Mouse (Mus musculus) retina, postnatal 7 days (tissue): ENCODE results near the gene Pam.

Source experiments
- DNase-seq: peaks from one replicate; pipeline ENCODE4 v3.0.0-alpha.2; 2012; ENCODE audit warnings: low read depth, low spot score

The Pam gene

DNA sequence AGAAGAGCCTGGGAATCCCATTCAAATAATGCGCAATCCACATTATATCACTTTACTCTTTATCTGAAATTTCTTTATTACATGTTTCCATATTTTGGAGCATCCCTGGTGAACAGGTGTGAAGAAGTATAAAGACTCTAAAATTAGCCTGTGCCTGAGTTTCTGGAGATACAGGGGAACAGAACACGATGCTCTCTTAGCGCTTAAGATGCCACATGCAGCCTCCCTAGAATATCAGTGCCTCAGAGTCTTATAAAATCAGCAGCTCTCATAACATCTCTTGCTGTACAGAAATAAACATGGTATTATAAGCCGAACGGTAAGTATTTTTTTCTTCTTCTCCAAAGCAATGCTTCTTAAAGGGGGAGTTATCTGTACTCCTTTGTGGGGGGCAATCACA is 267.4 kb downstream of the Pam start:
- DNase-seq = no peak

GRCm38 (mm10) chr1:97827566-97827965 is 267.9 kb downstream of the Pam start:
- DNase-seq = no peak

- no peak for DNase-seq
Observed at GRCm38 (mm10) chr1:97822904-97823303, 272.5 kb downstream of the Pam start.

DNA sequence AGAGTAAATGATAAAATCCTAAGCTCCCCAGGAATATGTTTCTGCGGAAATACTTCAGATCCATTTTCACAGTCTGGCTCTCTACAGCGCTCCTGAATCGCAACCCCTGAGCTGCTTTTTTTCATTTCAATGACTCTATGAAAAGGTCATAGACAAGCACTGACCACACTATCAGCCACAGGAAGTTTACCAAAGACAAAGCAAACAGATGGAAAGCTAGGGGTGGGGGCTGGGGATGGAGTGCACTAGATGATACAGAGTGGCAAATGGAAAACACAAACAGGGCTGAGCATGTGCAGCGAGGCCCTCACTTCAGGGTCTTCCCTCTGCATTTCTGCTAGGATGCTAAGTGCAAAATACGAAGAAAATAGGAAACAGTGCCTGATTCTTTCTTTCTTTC is 273.2 kb downstream of the Pam start:
- no peak for DNase-seq

GRCm38 (mm10) chr1:97821282-97821681 is 274.2 kb downstream of the Pam start:
- DNase-seq = no peak

- peak; percentile 41 for DNase-seq
Observed at GRCm38 (mm10) chr1:97809255-97809912, 286.1 kb downstream of the Pam start.

- DNase-seq = no peak
Observed at GRCm38 (mm10) chr1:97804520-97804919, 290.9 kb downstream of the Pam start.

GRCm38 (mm10) chr1:97802207-97802902 is 293.1 kb downstream of the Pam start:
- peak; percentile 20 for DNase-seq

DNA sequence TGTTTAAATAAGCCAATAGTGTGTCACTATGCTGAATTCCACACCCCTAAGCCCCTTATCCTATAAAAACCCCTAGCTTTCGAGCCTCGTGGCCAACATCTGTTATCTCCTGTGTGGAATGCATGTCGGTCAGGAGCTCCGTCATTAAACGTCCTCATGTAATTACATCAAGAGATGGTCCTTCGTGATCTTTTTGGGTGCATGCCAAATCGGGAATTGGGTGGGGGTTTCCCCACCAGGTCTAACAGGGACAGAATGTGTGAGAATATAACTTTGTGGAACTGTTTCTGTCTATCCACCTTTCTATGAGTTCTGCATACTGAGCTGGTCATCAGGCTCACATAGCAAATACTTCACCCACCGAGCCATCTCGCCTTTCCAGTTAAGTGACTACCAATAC is 299.5 kb downstream of the Pam start:
- no peak for DNase-seq

DNA sequence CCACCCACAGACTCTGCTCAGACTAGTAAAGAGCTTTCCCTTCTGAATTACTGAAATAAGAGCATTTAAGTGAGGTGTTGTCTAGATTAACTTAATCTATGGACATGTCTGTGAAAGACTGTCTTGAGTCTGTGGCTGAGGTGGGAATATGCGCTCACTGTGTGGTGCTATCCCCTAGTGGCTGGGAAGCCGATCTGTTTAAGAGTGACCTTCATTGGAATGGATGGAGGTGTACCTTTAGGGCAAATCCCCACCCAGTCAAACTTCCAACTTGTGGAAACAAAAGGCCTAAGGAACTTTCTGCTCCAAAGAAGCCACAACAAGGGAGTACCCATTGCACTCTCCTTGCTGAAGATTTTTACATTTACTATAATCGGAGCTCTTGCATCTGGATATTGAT is 301.3 kb downstream of the Pam start:
- DNase-seq = no peak

GRCm38 (mm10) chr1:97788490-97788889 is 307.0 kb downstream of the Pam start:
- no peak for DNase-seq

DNA sequence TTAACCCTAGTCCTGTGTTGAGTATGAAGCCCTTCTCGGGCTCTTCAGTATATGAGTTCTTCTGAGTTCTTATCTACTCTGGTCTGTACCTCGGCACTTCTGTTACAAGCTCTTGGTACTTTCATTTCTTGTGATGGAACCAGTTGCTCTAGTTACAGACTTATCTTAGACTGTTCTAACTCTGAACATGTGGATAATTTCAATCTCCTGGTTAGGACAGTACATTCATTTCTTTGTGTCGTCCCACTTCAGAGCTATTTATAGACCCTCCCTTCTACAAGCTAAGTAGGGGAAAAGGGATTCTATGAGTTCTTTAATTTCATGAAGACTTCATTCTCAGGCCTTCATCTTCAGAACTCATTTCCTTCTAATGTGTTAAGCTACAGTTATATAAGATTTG is 307.8 kb downstream of the Pam start:
- DNase-seq = no peak

- no peak for DNase-seq
Observed at GRCm38 (mm10) chr1:97785685-97786393, 309.6 kb downstream of the Pam start.

- DNase-seq = no peak
Observed at GRCm38 (mm10) chr1:97784928-97785327, 310.5 kb downstream of the Pam start.

DNA sequence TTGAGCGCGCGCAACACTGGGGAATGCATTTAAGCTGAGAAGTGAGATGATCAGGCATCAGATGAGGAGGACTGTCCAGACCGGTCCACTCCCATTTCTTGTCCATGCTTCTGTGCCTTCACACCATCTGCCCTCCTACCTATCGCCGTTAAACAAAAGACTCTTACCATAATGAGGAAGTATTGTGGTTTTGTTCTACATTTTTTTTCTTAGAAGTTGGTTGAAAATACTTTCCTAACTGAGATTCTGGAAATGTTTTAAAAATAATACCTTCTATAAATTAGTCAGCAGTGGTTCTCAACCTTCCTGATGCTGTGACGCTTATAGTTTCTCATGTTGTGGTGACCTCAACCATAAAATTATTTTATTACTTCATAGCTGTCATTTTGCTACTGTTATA is 313.8 kb downstream of the Pam start:
- DNase-seq = no peak

DNA sequence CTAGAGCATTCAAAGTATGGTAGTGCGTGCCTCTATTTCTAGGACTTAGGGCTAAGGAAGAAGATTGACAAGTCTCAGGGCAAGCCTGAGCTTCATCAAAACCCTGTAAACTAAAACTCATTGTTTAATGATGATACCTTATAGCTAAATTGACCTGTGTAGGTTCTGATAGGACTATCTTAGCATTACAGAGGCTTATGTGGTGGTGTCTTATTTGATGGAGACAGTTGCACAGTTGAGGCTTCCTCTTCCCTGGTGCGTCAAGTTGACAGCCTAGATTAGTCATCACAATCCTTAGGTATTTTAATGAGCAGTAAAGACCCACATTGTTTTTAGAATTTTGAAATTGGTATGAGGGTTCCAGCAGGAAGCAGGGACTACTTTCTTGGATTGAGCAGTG is 321.5 kb downstream of the Pam start:
- DNase-seq = no peak

- no peak for DNase-seq
Observed at GRCm38 (mm10) chr1:97773362-97773761, 322.1 kb downstream of the Pam start.

DNA sequence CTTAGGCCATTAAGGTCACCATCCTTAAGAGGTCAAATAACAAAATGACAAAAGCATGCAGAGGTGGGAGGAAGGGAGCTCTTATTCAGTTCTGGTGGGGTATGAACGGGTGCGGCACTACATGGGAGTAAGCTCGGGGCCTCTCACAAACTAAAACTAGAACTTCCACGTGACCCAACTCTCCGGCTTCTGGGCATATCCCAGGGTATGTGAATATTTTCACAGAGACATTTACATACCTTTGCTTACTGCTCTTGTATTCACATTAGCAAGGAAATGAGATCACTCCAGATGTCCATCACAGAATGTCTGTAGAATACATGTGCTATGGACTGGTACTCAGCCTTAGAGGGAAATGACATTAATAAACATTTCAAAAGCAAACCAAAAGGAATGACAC is 323.7 kb downstream of the Pam start:
- DNase-seq = no peak

DNA sequence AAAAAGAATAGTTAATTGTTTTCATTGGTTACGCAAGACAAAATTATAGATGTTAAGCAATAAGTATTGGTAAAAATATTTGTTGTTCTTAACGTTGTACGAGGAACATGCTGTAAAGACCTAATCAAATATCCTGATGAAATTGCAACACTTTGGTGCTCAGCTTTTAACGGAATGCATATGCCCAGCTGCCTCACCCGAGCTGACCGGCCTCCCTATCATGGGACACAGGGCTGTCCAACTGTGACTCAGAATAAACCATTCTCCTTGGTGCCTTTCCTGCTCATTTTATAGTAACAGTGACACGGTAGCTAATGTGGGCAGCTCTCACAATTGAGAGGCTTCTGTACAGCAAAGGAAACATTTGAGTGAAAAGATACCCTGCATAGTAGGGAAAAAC is 324.3 kb downstream of the Pam start:
- DNase-seq = no peak

DNA sequence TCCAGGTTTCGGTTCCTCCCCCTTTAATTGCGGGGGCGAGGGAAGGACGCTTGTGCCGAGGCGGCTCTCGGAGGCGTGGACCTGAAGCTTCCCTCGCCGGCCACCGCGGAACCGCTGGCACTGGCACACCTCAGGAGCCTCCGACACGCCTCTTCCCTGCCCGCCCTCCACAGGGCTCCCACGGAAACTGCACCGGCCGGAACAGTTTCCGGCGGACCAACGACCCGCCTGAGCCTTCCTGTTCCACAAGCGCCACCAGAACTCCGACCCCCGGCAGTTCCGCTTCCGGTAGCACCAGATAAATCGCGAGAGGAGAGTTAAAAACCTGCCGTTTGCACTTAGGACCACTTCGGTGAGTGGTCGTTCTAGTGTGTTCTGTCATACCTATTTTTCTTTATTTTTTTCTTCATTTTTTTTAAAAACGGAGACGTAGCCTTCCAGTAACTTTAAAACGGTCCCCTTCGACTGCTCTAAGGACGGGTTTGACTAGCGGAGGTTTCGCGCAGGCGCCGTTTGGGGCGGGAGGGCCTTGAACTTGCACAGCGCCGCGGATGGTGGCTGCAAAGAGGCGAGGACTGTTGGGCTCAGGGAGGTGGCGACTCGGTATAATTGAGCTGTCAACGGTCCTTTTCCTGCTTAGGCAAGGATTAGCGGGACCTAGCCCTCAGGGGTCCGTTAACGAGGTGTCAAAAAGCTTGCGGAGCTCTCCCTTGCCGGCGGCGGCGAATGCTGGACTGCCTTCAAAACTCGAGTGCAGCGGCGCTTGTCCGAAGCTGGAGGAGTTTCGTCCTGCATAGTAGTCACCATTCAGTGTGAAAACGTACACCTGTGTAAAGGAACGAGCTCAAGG is 325.3 kb downstream of the Pam start, which contains the start of the genes Gin1 and Ppip5k2:
Gin1 (plus strand) TSS at position 269 of the 850 bp plus-strand sequence.
Ppip5k2 (minus strand) TSS at position 508 of the 850 bp plus-strand sequence.
- peak; percentile 93 for DNase-seq

DNA sequence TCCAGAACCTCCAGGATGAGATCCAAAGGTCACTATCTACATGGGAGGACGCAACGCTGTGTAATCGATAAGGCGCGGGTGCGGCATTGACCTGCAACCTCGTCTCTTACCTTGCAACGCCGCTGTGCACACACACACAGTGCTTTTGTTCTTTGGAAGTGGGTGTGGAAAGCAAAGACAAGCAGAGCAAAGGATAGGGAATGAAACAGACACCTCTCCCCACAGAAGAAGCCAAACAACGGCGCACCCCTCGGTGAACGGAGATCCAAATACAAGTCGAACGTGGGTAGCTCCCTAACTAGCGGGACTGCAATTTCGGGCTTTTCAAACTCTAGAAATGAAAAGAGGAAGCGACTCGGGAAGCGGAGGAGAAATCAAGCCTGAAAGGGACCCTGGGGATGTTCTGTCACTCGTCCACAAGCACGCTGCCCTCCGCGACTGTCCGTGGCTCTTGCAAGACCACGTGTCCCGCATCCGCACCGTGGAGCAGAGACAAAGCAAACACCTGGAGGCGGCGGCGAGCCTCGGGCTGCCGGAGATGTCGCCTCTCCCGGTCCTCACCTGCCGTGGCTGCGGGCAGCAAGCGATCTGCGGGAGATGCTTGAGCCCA is 326.0 kb downstream of the Pam start:
- no peak for DNase-seq
